Mouse (Mus musculus): ENCODE data around the gene Cacna1a.

Cacna1a gene

DNA sequence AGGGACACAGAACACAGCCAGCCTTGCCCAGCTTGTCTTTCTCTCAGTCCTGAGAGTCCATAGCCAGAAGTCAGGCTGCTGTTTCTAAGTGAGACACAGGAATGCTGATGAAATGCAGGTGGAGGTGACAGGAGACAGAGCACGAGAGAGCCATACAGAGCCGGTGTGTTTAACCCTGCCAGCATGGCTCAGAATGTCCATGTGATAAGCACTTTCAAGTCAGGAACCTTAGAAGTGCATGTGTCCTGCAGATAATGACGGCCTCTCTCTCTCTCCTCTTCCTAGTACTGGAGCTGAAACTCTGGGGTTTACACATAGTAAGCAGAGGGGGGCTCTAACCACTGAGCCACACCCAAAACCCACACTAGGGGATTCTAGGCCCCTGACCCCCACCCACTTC is 157.3 kb downstream of the Cacna1a start:
- DNase-seq, result no peak

DNA sequence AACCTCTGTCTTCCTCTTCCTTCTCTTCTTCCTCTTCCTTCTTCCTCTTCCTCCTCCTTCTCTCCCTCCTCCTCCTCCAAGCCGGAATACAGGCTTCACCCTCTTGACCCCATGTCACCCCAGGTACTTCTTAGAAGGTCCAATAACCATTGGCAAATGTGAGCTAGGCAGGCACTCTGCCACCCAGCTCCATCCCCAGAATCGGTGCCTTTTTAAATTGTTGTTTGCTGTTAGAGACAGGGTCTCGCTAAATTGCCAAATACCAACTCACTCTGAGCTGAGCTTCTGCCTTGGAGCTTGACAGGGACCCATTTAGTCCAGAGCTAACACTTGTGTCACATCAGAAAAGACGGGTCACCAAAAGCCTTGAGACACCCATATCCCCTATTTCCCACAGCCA is 164.2 kb downstream of the Cacna1a start:
- DNase-seq, result no peak

DNA sequence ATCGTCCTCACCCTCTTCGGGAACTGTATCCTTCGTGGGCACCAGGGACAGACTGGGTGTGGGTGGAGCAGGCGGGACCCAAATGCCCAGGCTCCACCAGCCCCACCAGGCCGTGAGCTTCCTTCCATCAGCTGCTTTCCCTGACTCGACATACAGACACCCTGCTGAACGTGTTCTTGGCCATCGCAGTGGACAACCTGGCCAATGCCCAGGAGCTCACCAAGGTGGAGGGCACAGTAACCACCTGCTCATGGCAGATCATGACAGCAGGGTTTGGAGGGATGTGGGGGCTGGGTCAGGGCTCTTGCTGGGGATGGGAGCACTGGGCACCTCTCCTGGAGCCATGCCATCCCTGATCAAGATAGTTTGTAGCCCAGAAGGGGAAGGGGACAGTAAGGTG is 164.9 kb downstream of the Cacna1a start:
- no peak for DNase-seq

DNA sequence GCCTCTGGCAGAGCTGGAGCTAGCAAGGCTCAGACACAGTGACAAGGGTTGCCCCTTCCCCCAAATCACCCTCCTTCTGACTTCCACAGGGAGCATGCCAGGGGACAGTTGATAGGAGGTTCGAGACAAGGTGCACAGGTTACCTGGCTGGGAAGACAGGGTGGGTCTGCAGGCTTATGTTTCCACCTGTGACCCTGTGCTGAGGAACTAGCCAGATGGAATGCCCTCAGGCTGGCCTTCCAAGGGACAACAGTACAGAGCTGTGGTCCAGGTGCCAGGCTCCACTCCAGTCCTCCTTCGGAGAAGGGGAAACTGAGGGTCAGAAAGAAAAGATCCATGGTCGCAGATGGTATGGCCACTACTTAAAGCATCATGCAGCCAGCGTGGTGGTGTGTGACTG is 165.4 kb downstream of the Cacna1a start:
- DNase-seq, result no peak

DNA sequence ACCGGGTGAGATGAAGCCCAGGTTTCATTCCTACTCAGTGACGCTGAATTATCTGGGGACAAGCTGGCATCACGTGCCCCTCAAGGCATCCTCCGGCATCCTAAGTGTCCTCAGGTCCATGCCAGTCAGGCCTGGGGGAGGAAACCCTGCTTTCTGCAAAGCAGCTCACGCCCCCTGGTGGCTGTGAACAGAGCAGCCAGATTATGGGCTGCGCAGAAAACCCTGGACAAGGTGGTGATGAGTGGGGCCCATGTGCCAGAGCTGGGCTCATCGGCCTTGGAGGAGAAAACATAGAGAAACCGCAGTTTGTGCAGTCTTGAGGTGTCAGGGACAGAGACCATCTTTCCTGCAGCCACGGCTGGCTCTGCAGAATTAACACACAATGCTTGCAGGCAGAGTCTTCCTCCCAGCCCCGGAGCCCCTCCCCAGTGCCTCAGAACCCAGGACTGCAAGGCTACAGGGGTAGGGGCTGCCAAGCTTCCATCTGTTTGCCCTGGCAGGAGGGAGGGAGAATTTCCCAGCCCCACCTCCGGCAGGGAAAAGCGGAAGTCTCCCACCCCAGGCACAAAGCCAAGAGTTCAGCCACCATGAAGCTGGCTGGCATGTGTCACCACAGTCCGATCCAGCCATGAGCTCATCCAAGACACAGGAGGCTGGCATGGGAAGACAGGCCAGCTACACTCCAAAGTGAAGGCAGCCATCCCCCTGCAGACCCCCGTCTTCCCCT is 166.2 kb downstream of the Cacna1a start:
- peak; percentile 79 for DNase-seq

DNA sequence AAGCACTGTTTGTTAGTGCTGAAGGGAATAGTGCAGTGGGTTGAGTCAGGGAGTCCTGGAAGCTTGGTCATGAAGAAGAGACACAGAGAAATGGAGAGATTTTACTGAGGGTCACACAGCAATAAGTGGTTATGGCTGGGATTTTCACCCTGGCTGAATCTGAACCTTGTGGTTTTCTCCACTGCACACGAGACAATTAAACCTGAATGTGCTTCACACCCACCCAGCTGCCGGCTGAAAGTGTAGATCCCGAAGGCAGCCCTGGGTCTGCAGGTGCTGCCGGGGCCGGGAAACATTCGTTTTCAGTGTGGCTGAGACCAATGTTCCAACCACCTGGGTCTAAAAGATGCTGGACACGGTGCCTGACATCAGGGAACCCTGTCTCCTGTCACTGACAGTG is 167.0 kb downstream of the Cacna1a start:
- no peak for DNase-seq

DNA sequence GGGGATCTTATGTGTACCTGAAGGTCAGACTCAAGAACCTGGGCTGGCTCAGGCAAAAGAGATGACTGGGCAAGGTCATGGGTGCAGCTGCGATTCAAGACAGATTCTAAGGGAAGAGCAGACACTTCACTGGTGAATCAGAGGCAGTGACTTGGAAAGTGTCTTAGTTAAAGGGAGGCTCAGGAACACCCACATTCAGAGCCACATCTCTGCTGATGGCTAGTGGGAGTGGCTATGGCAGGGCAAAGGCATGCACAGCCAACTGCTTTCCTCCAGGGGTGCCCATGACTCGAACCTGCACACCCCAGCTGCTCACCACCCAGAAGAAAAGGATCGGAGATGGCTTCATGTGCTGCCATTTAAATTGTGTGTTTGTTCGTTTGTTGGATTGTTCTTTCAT is 169.7 kb downstream of the Cacna1a start:
- DNase-seq, result no peak

DNA sequence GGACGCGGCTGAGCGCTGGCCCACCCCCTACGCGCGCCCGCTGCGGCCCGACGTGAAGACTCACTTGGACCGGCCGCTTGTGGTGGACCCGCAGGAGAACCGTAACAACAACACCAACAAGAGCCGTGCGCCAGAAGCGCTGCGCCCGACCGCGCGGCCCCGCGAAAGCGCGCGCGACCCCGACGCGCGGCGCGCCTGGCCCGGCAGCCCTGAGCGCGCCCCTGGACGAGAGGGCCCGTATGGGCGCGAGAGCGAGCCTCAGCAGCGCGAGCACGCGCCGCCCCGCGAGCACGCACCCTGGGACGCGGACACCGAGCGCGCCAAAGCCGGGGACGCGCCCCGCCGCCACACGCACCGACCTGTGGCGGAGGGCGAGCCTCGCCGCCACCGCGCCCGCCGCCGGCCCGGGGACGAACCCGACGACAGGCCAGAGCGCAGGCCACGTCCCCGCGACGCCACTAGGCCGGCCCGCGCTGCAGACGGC is 170.9 kb downstream of the Cacna1a start:
- DNase-seq, result peak; percentile 14

DNA sequence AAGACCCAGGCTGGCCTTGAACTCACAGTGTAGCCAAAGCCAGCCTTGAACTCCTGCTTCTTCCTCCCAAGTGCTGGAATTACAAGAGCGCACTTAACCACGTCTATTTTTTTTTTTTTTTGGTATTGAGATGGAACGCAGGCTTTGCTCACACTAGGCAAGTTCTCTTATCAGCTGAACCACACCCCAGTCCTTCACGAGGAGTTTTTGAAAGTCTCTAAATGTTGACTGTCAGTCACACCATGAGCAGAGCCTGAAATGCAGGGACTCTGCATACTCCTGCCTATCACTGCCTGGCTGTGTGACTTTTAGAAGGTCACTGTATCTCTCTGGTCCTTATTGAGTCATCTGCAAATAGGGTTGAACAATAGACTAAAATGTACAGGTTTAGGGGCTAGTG is 173.5 kb downstream of the Cacna1a start:
- no peak for DNase-seq

DNA sequence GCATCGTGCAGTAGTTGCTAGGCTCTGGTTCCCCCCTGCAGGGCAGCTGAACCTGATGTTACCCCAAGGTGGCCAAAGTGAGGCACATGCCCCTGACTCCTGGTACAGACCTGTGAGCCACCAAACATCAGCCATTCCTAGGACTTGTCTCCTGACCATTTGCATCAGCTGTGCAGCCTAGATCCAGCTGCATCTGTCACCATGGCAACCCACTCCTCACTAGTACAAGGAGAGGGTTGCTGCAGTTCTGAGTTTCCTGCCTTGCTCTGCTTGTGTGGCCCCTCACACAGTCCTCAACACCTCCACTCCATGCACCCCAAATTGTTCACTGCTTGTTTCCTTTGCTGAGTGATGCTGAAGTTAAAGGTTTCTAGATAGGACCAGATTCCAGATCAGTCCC is 175.8 kb downstream of the Cacna1a start:
- no peak for DNase-seq

DNA sequence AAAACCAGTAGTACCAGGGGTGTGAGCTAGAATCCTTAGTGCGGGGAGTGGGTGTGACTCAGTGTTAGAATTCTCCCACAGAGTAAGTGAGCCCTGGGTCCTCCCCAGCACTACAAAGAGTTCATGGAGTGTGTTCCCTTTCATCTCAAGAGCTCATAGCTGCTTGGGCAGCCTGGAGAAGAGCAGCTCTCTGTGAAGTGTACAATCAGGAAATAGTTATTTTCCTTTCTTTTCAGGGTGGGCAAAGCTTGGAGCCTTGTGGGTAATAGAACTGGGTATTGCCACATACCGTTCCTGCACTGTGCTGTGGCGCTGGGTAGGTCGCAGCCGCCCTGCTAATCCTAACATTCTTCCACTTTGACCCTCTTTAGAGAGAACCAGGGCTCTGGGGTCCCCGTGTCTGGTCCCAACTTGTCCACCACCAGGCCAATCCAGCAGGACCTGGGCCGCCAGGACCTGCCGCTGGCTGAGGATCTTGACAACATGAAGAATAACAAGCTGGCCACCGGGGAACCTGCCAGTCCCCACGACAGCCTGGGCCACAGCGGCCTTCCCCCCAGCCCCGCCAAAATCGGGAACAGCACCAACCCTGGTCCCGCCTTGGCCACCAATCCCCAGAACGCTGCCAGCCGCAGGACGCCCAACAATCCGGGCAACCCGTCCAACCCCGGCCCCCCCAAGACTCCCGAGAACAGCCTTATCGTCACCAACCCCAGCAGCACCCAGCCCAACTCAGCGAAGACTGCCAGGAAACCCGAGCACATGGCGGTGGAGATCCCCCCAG is 177.5 kb downstream of the Cacna1a start:
- DNase-seq, result no peak

DNA sequence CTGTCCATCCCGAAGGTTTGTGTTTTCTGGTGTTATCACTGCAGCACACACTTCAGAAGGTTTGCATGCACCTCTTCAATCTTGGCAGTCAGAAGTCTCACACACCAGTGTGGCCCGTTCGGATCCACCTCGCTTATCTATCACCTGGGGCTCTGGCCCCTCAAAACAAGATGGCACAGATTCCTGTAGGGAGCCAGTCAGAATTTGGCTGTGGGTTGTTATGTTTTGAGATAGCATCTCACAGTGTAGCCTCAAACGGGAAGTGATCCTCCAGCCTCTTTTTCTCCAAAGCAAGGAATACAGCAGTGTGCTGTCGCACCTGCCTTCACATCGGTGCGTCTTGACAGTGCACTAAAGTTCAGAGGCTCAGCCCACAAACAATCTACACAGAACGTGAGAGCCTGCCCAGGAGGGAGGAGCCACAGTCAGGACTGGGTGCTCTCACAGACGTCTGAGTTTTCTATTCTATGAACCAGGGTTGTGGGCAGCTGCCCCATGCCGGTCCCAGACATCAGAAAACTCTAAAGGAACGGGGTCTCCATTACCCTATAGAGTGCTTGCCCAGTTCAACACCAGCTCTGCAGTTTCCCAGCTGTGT is 178.7 kb downstream of the Cacna1a start:
- no peak for DNase-seq

DNA sequence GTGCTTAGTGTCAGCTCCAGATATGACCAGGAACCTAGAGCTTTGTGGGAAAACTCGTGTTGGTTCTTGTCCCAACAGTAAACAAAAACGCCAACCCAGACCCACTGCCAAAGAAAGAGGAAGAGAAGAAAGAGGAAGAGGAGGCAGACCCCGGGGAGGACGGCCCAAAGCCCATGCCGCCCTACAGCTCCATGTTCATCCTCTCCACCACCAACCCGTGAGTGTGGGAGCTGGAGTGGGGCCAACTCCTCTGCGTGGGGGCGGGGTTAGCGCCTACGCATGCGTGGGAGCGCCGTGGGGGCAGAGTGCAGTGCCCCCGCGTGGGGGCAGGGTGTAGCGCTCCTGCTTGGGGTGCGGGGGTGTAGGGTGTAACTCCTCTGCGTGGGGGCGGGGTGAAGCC is 179.3 kb downstream of the Cacna1a start:
- peak; percentile 36 for DNase-seq

DNA sequence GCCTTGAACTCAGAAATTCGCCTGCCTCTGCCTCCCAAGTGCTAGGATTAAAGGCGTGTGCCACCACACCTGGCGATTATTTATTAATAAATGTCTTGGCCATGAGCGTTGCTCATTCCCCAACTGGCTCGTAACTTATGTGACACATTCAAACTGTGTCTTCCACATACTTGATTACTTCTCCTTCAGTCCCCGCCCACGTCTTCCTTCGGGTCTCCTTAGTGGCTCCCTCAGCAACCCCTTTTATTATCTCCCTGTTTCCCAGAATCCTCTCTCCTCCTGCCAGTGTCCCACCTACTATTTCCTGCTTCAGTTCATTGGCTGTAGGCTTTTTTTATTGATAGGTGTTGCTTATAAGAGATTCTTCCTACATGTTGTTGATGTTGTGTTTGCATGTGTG is 180.5 kb downstream of the Cacna1a start:
- no peak for DNase-seq

DNA sequence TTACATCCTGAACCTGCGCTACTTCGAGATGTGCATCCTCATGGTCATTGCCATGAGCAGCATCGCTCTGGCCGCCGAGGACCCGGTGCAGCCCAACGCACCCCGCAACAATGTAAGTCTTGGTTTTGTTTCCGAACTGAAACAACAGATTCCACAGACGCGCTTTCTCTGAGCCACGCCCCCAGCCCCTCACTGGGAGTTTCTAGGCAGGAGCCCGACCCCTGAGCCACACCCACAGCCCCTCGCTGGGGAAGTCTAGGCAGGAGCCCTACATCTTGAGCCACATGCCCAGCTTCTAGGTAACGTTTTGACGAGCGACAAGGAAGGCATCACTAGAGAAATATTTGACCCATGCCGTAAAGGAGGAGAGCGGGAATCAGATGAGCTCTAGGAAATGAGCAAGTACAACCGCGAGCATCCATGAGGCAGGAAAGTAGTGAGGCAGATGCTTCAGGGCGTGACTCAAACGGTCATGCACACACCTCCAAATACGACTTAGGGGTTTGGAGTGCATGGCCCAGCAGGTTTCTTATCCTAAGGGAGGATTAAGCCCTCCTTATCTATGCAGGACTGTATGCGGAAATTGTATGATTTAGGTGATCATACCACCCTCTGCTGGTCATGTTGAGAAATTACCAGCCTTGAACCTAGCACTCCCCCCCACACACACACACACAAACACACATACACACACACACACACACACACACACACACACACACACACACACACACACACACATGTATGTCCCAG is 181.9 kb downstream of the Cacna1a start:
- DNase-seq, result no peak

DNA sequence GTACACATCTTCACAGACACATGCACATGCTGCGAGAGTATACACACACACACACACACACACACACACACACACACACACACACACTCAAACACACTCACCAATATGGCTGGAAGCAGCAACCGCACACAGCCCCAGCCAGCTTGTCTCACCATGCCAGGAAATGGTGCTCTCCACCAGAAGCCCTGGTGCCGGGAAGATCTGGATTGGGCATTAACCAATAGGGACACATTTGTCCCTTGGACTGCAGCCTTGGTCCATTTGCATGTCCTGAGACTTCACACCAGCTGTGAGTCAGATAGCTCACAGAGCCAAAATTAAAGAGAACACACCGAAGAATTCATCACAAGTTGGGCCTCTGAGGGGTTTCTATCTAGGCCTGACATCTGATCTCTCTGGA is 189.2 kb downstream of the Cacna1a start:
- no peak for DNase-seq

DNA sequence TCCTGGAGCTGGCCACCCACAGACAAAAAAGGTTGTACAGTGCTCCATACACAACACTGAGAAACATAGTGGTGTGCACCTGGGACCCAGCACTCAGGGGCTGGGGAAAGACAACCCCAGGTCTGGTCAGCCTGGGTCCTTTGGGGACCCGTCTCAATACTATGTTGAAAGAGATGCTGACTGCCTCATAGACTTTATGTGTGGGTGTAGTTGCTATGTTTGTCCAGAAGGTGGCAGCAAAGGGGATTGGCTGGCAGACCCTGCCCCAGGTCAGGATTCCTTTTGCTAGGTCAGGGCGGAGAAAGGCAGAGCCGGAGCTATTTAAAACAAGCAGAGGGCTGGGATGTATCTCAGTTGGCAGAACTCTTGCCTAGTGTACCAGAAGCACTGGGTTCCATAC is 191.4 kb downstream of the Cacna1a start:
- DNase-seq, result peak; percentile 65

DNA sequence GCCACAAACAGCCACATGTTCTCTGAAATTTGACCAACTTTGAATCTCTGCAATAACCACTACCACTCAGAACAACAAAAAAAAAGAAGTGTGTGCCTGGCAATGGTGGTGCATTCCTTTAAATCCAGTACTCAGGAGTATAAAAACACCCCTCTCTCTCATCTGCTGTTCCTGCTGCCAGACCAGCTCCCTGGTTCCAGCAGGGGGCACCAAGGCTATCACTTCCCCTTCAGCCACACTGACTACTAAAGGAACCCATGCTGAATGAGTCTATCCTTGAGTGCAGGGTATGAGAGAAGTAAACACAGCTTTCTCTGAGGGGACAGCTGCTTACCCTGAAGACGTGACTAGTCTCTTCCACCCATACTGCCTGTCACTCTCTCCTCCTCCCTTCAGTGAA is 197.1 kb downstream of the Cacna1a start:
- no peak for DNase-seq

DNA sequence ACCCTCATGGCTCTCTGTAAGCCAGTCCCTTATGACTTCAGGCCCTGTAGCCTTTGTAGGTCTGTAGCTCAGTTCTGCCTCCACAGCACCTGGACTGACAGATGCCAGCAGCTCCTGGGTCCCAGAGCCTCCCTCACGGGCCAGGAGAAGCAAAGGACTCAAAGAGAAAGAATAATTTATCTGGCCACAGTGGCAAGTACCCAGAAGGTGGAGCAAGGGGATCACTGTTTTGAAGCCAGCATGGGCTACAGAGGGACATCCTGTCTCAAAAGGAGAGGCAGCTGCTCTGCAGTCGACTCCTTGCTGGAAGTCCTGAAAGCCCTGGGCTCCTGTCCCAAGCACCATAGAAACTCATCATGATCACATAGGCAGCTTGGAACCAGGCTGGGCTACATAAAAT is 198.0 kb downstream of the Cacna1a start:
- DNase-seq, result no peak

DNA sequence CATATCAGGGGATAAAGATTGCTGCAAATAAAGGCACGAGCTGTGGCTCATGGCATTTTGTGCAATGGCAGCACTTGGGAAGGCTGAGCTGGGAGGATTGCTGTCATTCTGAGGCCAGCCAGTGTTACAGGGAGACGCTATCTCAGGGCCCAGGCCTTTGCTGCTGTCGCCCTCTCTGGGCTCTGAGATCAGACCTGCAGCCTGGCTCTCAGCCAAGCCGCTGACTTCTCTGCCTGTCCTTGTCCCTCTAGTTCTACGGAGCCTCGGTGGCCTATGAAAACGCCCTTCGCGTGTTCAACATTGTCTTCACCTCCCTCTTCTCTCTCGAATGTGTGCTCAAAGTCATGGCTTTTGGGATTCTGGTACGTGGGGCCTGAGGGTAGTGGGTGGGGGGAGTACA is 200.3 kb downstream of the Cacna1a start:
- DNase-seq, result no peak

DNA sequence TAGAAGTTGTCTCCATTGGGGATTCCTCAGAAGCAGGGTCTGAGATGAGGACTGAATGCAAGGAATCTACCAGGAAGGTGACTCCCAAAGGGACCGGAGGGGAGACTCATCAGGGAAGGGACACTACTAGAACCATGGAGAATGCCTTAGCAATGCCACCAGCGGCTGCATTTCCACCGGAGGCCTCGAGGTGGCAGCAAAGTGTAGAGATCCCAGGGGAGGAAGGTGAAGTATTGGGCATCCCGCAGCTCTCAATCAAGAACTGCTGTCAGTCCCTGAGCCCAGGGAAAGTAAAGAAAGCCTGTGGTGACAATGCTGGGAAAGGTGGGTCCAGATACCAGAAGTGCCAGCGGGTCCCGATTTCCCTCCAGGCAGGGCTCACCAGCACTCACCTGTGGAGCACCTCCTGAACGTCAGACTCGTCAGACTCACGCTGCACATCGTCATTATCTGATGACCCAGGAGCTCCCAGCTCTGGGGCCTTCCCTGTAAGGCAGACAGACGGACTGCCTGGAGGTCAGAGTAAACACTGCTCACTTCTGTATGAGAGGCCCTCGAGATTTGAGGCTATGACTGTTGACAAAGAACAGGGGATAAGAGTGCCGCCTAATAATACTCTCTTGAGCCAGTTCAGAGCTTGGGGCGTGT is 203.9 kb downstream of the Cacna1a start:
- peak; percentile 86 for DNase-seq

DNA sequence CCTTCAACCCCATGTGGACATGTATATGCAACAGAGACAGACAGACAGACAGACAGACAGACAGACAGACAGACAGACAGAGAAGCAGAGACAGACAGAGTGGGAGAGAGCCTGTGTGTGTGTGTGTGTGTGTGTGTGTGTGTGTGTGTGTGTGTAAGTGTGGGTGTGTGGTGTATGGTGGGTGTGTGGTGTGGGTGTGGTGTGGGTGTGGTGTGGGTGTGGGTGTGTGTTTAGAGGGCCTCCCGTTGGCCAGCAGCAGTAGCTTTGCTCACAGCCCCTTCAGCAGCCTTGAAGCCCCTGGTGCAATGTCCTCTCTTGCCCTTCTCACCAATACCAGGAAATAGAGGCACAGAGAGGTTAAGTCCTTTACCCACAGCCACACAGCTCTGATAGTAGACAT is 204.9 kb downstream of the Cacna1a start:
- no peak for DNase-seq
